Mouse (Mus musculus) lung, adult 2 months (tissue): ENCODE measurements around the gene Il1f5. TPM values are rescaled to one million over a fixed set of nuclear protein-coding genes. Genes with fewer than 3 reads are reported as not detected.

Experiments
- DNase-seq: peaks from one replicate; pipeline ENCODE4 v3.0.0; 2022
- H3K4me1 ChIP-seq: fragments of 200-500 bp; 2 replicates; pipeline ENCODE4 v1.6.1; 2011; ENCODE audit warnings: low read length; ENCODE audit not compliant: control insufficient read depth, insufficient read depth
- H3K4me3 ChIP-seq: fragments of 200-500 bp; replicated peaks from 2 replicates; pipeline ENCODE3; 2011; ENCODE audit warnings: low read depth, mild to moderate bottlenecking, control low read depth, low read length; ENCODE audit errors: extremely low read depth
- CTCF ChIP-seq: fragments of 200-500 bp; IDR thresholded peaks from 2 replicates; pipeline ENCODE4 v1.5.1; 2011; ENCODE audit warnings: mild to moderate bottlenecking, low read length, control low read depth; ENCODE audit not compliant: insufficient read depth
- POLR2A ChIP-seq: fragments of 200-500 bp; IDR thresholded peaks from 2 replicates; pipeline ENCODE4 v1.6.1; 2011; ENCODE audit warnings: low read depth, mild to moderate bottlenecking, control low read depth, low read length, borderline replicate concordance; ENCODE audit errors: extremely low read depth
- WGBS: fragments of 180-500 bp; shearing (Covaris S2); methylation state at CpG from one replicate; pipeline ENCODE4 v1.1.7; 2018; 5-methylcytosine and 5-hydroxymethylcytosine counted together
- polyA plus RNA-seq: library from polyadenylated mRNA; depleted of rRNA; stranded (reverse); fragments of >200 nt; gene quantifications from 2 replicates; pipeline ENCODE4 v1.2.3, GENCODE M21; 2012; rRNA removed

Il1f5 gene
- polyA plus RNA-seq, 1 experiment: 7.1 TPM

GRCm38 (mm10) chr2:24317919-24318598 lies 41.3 kb downstream of the Il1f5 start:
- 67% methylated on average over 4 of the region's 4 CpGs for WGBS
- DNase-seq: no peak
- no peak overlapping the region for H3K4me3 ChIP-seq
- TF ChIP-seq CTCF (no peak), POLR2A (no peak)
- H3K4me1 ChIP-seq: no peaks in the 10 kb centered on the region

Other genes starting within 250 kb of the Il1f5 start
- gene Hnmt, start 227.6 kb upstream of the Il1f5 start, polyA plus RNA-seq: 1.4 and 2.8 TPM in 2 replicates
- gene Tbpl2, start 180.4 kb upstream of the Il1f5 start, polyA plus RNA-seq: not detected in 2 replicates
- gene Il1f8, start 123.8 kb upstream of the Il1f5 start, polyA plus RNA-seq: 3.8 TPM in 1 of 2 replicates, not detected in the other
- gene Il1f9, start 90.5 kb upstream of the Il1f5 start, polyA plus RNA-seq: 0.46 and 4.0 TPM in 2 replicates
- gene Il1f6, start 61.5 kb upstream of the Il1f5 start, polyA plus RNA-seq: 7.4 TPM in 1 of 2 replicates, not detected in the other
- not detected in 2 replicates for gene Il1f10, start 14.2 kb downstream of the Il1f5 start, polyA plus RNA-seq
- gene Il1rn, start 59.9 kb downstream of the Il1f5 start, polyA plus RNA-seq: 4.7 and 14.0 TPM in 2 replicates
- 7.8 and 12.3 TPM in 2 replicates for gene Psd4, start 90.6 kb downstream of the Il1f5 start, polyA plus RNA-seq
- not detected in 2 replicates for gene Pax8, start 198.6 kb downstream of the Il1f5 start, polyA plus RNA-seq